Mouse (Mus musculus): Measurements from ENCODE around the gene Ptpn23. TPM values are rescaled to one million over a fixed set of nuclear protein-coding genes. Genes with fewer than 3 reads are reported as not detected.
"Not testable (repeated sequence)": the region's sequence is repeated elsewhere in the genome, so short reads cannot be mapped to it uniquely, and the experiment has no call there.

Gene Ptpn23
- polyA plus RNA-seq, 1 experiment from 2014 or later: 13.2 TPM

GRCm38 (mm10) chr9:110400650-110401049 lies 7.4 kb downstream of the Ptpn23 start:
- H3K27me3 ChIP-seq (replicated peaks; ENCODE audit: control insufficient read depth, insufficient read depth, low read length): no peaks in the 10 kb centered on the region
- no peak overlapping the region for H3K4me2 ChIP-seq
- DNase-seq (ENCODE audit: low spot score) (no peak), ATAC-seq (replicated peaks; ENCODE audit: low FRiP score) (no peak)
- H3K9me3 ChIP-seq (ENCODE audit: control insufficient read depth, low read length): no peaks in the 10 kb centered on the region
- H3K27ac ChIP-seq (ENCODE audit: low read depth, low read length): no peak overlapping the region
- peaks cover 4% of the 10 kb centered on the region; the same call in 1 of the 2 replicates for H3K36me3 ChIP-seq (ENCODE audit: control insufficient read depth, insufficient read depth, low read length)
- no peak overlapping the region for H3K9ac ChIP-seq (ENCODE audit: low read depth, low read length)
- no peak overlapping the region for H3K4me3 ChIP-seq (ENCODE audit: low read depth, low read length)
- WGBS: 82% methylated on average over 5 of the region's 5 CpGs
- no peaks in the 10 kb centered on the region for H3K4me1 ChIP-seq (replicated peaks; ENCODE audit: control insufficient read depth, insufficient read depth, low read length)

- no peak overlapping the region for H3K27ac ChIP-seq (ENCODE audit: low read depth, low read length)
- no peaks in the 10 kb centered on the region for H3K4me1 ChIP-seq (replicated peaks; ENCODE audit: control insufficient read depth, insufficient read depth, low read length)
- DNase-seq (ENCODE audit: low spot score) (no peak), ATAC-seq (replicated peaks; ENCODE audit: low FRiP score) (no peak)
- no peaks in the 10 kb centered on the region for H3K9me3 ChIP-seq (ENCODE audit: control insufficient read depth, low read length)
- no peak overlapping the region for H3K9ac ChIP-seq (ENCODE audit: low read depth, low read length)
- peaks cover 39% of the 10 kb centered on the region for H3K36me3 ChIP-seq (ENCODE audit: control insufficient read depth, insufficient read depth, low read length)
- WGBS: 91% methylated on average over 4 of the region's 4 CpGs
- no peaks in the 10 kb centered on the region for H3K27me3 ChIP-seq (replicated peaks; ENCODE audit: control insufficient read depth, insufficient read depth, low read length)
- H3K4me3 ChIP-seq (ENCODE audit: low read depth, low read length): no peak overlapping the region
- H3K4me2 ChIP-seq: no peak overlapping the region
These were observed 14.7 kb downstream of the Ptpn23 start for GRCm38 (mm10) chr9:110393295-110393694.

GRCm38 (mm10) chr9:110390843-110391242 lies 17.2 kb downstream of the Ptpn23 start:
- DNase-seq (ENCODE audit: low spot score) (no peak), ATAC-seq (replicated peaks; ENCODE audit: low FRiP score) (no peak)
- no peaks in the 10 kb centered on the region for H3K4me1 ChIP-seq (replicated peaks; ENCODE audit: control insufficient read depth, insufficient read depth, low read length)
- 75% methylated on average over 3 of the region's 3 CpGs for WGBS
- H3K9me3 ChIP-seq (ENCODE audit: control insufficient read depth, low read length): no peaks in the 10 kb centered on the region
- H3K4me2 ChIP-seq: no peak overlapping the region
- no peaks in the 10 kb centered on the region for H3K27me3 ChIP-seq (replicated peaks; ENCODE audit: control insufficient read depth, insufficient read depth, low read length)
- no peak overlapping the region for H3K4me3 ChIP-seq (ENCODE audit: low read depth, low read length)
- H3K27ac ChIP-seq (ENCODE audit: low read depth, low read length): no peak overlapping the region
- peaks cover 59% of the 10 kb centered on the region for H3K36me3 ChIP-seq (ENCODE audit: control insufficient read depth, insufficient read depth, low read length)
- H3K9ac ChIP-seq (ENCODE audit: low read depth, low read length): no peak overlapping the region

GRCm38 (mm10) chr9:110388011-110388410 lies 20.0 kb downstream of the Ptpn23 start:
- no peaks in the 10 kb centered on the region for H3K9me3 ChIP-seq (ENCODE audit: control insufficient read depth, low read length)
- peaks cover 69% of the 10 kb centered on the region for H3K36me3 ChIP-seq (ENCODE audit: control insufficient read depth, insufficient read depth, low read length)
- no peak overlapping the region for H3K4me2 ChIP-seq
- 89% methylated on average over 7 of the region's 7 CpGs for WGBS
- H3K27ac ChIP-seq (ENCODE audit: low read depth, low read length): no peak overlapping the region
- no peak overlapping the region for H3K9ac ChIP-seq (ENCODE audit: low read depth, low read length)
- no peaks in the 10 kb centered on the region for H3K4me1 ChIP-seq (replicated peaks; ENCODE audit: control insufficient read depth, insufficient read depth, low read length)
- DNase-seq (ENCODE audit: low spot score) (no peak), ATAC-seq (replicated peaks; ENCODE audit: low FRiP score) (no peak)
- no peak overlapping the region for H3K4me3 ChIP-seq (ENCODE audit: low read depth, low read length)
- no peaks in the 10 kb centered on the region for H3K27me3 ChIP-seq (replicated peaks; ENCODE audit: control insufficient read depth, insufficient read depth, low read length)

GRCm38 (mm10) chr9:110384369-110384929 lies 23.6 kb downstream of the Ptpn23 start:
- H3K36me3 ChIP-seq (ENCODE audit: control insufficient read depth, insufficient read depth, low read length): peaks cover 52% of the 10 kb centered on the region
- no peaks in the 10 kb centered on the region for H3K27me3 ChIP-seq (replicated peaks; ENCODE audit: control insufficient read depth, insufficient read depth, low read length)
- no peaks in the 10 kb centered on the region for H3K9me3 ChIP-seq (ENCODE audit: control insufficient read depth, low read length)
- no peak overlapping the region for H3K27ac ChIP-seq (ENCODE audit: low read depth, low read length)
- H3K4me2 ChIP-seq: no peak overlapping the region
- 92% methylated on average over 7 of the region's 7 CpGs for WGBS
- H3K4me1 ChIP-seq (replicated peaks; ENCODE audit: control insufficient read depth, insufficient read depth, low read length): 0 out of 2 replicates have a peak, but pooled peaks cover 5% of the 10 kb centered on the region
- H3K4me3 ChIP-seq (ENCODE audit: low read depth, low read length): no peak overlapping the region
- ATAC-seq (replicated peaks; ENCODE audit: low FRiP score) (no peak), DNase-seq (ENCODE audit: low spot score) (no peak)
- H3K9ac ChIP-seq (ENCODE audit: low read depth, low read length): no peak overlapping the region

- DNase-seq (ENCODE audit: low spot score) (no peak), ATAC-seq (replicated peaks; ENCODE audit: low FRiP score) (no peak)
- Histone ChIP-seq H3K36me3 (ENCODE audit: control insufficient read depth, insufficient read depth, low read length) (peaks cover 42% of the 10 kb centered on the region), H3K27me3 (replicated peaks; ENCODE audit: control insufficient read depth, insufficient read depth, low read length) (no peaks in the 10 kb centered on the region), H3K9ac (ENCODE audit: low read depth, low read length) (no peak overlapping the region), H3K27ac (ENCODE audit: low read depth, low read length) (no peak overlapping the region), H3K9me3 (ENCODE audit: control insufficient read depth, low read length) (no peaks in the 10 kb centered on the region), H3K4me2 (no peak overlapping the region), H3K4me3 (ENCODE audit: low read depth, low read length) (no peak overlapping the region), H3K4me1 (replicated peaks; ENCODE audit: control insufficient read depth, insufficient read depth, low read length) (0 out of 2 replicates have a peak, but pooled peaks cover 5% of the 10 kb centered on the region)
- 77% methylated on average over 12 of the region's 12 CpGs for WGBS
These were observed 26.7 kb downstream of the Ptpn23 start for GRCm38 (mm10) chr9:110381292-110381691.

- H3K36me3 ChIP-seq (ENCODE audit: control insufficient read depth, insufficient read depth, low read length): peaks cover 37% of the 10 kb centered on the region
These were observed 27.4 kb downstream of the Ptpn23 start for GRCm38 (mm10) chr9:110380662-110381061.

GRCm38 (mm10) chr9:110379361-110379760 lies 28.7 kb downstream of the Ptpn23 start:
- H3K27ac ChIP-seq (ENCODE audit: low read depth, low read length): no peak overlapping the region
- H3K27me3 ChIP-seq (replicated peaks; ENCODE audit: control insufficient read depth, insufficient read depth, low read length): no peaks in the 10 kb centered on the region
- 98% methylated on average over 8 of the region's 8 CpGs for WGBS
- H3K9me3 ChIP-seq (ENCODE audit: control insufficient read depth, low read length): no peaks in the 10 kb centered on the region
- no peak overlapping the region for H3K4me2 ChIP-seq
- H3K9ac ChIP-seq (ENCODE audit: low read depth, low read length): no peak overlapping the region
- 0 out of 2 replicates have a peak, but pooled peaks cover 5% of the 10 kb centered on the region for H3K4me1 ChIP-seq (replicated peaks; ENCODE audit: control insufficient read depth, insufficient read depth, low read length)
- ATAC-seq (replicated peaks; ENCODE audit: low FRiP score) (no peak), DNase-seq (ENCODE audit: low spot score) (no peak)
- no peak overlapping the region for H3K4me3 ChIP-seq (ENCODE audit: low read depth, low read length)
- peaks cover 31% of the 10 kb centered on the region for H3K36me3 ChIP-seq (ENCODE audit: control insufficient read depth, insufficient read depth, low read length)

More at GRCm38 (mm10) chr9:110380662-110381061, 27.4 kb downstream of the Ptpn23 start:
- no peak for DNase-seq (ENCODE audit: low spot score)
- Histone ChIP-seq H3K9ac (ENCODE audit: low read depth, low read length) (no peak overlapping the region), H3K4me1 (replicated peaks; ENCODE audit: control insufficient read depth, insufficient read depth, low read length) (0 out of 2 replicates have a peak, but pooled peaks cover 5% of the 10 kb centered on the region), H3K4me2 (peak overlapping the region; percentile 2; the same call in 1 of the 2 replicates), H3K4me3 (ENCODE audit: low read depth, low read length) (no peak overlapping the region), H3K27me3 (replicated peaks; ENCODE audit: control insufficient read depth, insufficient read depth, low read length) (no peaks in the 10 kb centered on the region), H3K9me3 (ENCODE audit: control insufficient read depth, low read length) (no peaks in the 10 kb centered on the region), H3K27ac (ENCODE audit: low read depth, low read length) (no peak overlapping the region)
- ATAC-seq (replicated peaks; ENCODE audit: low FRiP score): peak; percentile 25; the same call in 1 of the 2 replicates
- WGBS: 55% methylated on average over 21 of the region's 21 CpGs

GRCm38 (mm10) chr9:110377655-110378054 lies 30.4 kb downstream of the Ptpn23 start:
- H3K9ac ChIP-seq (ENCODE audit: low read depth, low read length); H3K4me1 ChIP-seq (replicated peaks; ENCODE audit: control insufficient read depth, insufficient read depth, low read length); H3K27me3 ChIP-seq (replicated peaks; ENCODE audit: control insufficient read depth, insufficient read depth, low read length); H3K27ac ChIP-seq (ENCODE audit: low read depth, low read length); ATAC-seq (replicated peaks; ENCODE audit: low FRiP score); H3K4me3 ChIP-seq (ENCODE audit: low read depth, low read length); H3K9me3 ChIP-seq (ENCODE audit: control insufficient read depth, low read length); H3K4me2 ChIP-seq; DNase-seq (ENCODE audit: low spot score): not testable (repeated sequence)
- WGBS: 90% methylated on average over 13 of the region's 15 CpGs
- H3K36me3 ChIP-seq (ENCODE audit: control insufficient read depth, insufficient read depth, low read length): peaks cover 29% of the 10 kb centered on the region

Data from liver, embryonic 11.5 days (tissue).